ENCODE assay signal across 8 mouse cellular contexts in the genomic region with DNA sequence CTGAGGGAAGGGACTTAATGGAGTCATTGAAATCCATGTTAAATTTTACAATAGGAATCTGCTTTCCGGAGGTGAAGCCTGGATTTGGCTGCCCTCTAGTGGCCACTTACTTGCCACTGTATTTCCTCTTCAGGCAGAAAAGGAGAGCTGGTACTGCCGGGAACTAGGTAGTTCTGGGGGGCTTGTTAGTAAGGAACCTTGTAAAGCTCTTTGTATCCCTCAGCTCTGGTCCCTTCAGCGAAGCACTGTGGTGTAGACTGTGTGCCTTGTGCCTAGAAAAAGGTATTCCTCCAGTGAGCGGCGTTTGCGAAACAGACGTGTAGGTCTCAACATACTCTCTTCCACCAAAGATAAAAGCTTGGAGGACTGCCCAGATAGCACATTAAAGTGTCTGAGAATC. TPM values are rescaled to one million over a fixed set of nuclear protein-coding genes. Genes with fewer than 3 reads are reported as not detected.
DNase-seq lines count a peak whose midpoint lies in the region; ATAC-seq and TF ChIP-seq lines count a peak whose summit lies in the region.

No protein-coding gene starts in this region.

- H3K9me3 ChIP-seq in intestine, embryonic 15.5 days, result no peaks in the 10 kb centered on the region

- peak; percentile 40 for DNase-seq in thymus, adult 2 months
- DNase-seq in thymus, adult 18-20 months, result no peak
- peak; percentile 44 for DNase-seq in cerebellum, adult 9-10 months
- peak; percentile 50 to 54 for DNase-seq in left cerebral cortex, postnatal 36 days (ENCODE audit: low spot score in 2 of 2)
- peak; percentile 65 for DNase-seq in naive thymus-derived CD4-positive, alpha-beta T cell, adult 2 months (ENCODE audit: low read depth)
- peak; percentile 60 for DNase-seq in thymus, postnatal 0 days (ENCODE audit: low spot score)

- no peak for TF ChIP-seq CTCF in thymus, adult 2 months (IDR thresholded peaks at IDR 0.05; ENCODE audit: borderline replicate concordance, control insufficient read depth, extremely low read depth, insufficient read depth, low read length, poor library complexity)

- intact Hi-C loops in left cerebral cortex, postnatal 36 days (cut with DNase I), result loop anchor here (5.0 kb wide), 1 partner anchor 90 kb away; no protein-coding TSS in a partner anchor

- H3K27me3 ChIP-seq in thymus, adult 2 months (ENCODE audit: control insufficient read depth, insufficient read depth, low read length), result no peaks in the 10 kb centered on the region; the same call in 1 of the 2 replicates
- H3K27me3 ChIP-seq in intestine, embryonic 15.5 days (replicated peaks), result 0 out of 2 replicates have a peak, but pooled peaks cover under 1% of the 10 kb centered on the region

- no peaks in the 10 kb centered on the region for H3K36me3 ChIP-seq in thymus, adult 2 months (ENCODE audit: control insufficient read depth, insufficient read depth, low read length)
- H3K36me3 ChIP-seq in intestine, embryonic 15.5 days, result no peaks in the 10 kb centered on the region

- ATAC-seq in frontal cortex, adult (ENCODE audit: low TSS enrichment), result peak; percentile 76
- peak; percentile 56 for ATAC-seq in intestine, embryonic 15.5 days

- no peak overlapping the region for H3K27ac ChIP-seq in thymus, adult 2 months (ENCODE audit: control insufficient read depth, insufficient read depth, low read length)
- no peak overlapping the region for H3K27ac ChIP-seq in intestine, embryonic 15.5 days

- H3K9ac ChIP-seq in intestine, embryonic 15.5 days, result no peak overlapping the region

- no peak for TF ChIP-seq POLR2A in thymus, adult 2 months (IDR thresholded peaks at IDR 0.05; ENCODE audit: control insufficient read depth, extremely low read depth, insufficient read depth, low read length, poor library complexity)

- 50% methylated on average over 7 of the region's 7 CpGs for WGBS in thymus, adult 2 months
- 42% methylated on average over 7 of the region's 7 CpGs for WGBS in intestine, embryonic 15.5 days

- H3K4me2 ChIP-seq in intestine, embryonic 15.5 days (replicated peaks), result no peak overlapping the region

- no peaks in the 10 kb centered on the region for H3K4me1 ChIP-seq in thymus, adult 2 months (replicated peaks; ENCODE audit: control insufficient read depth, insufficient read depth, low read length)
- H3K4me1 ChIP-seq in intestine, embryonic 15.5 days (replicated peaks), result no peaks in the 10 kb centered on the region

- no peak overlapping the region for H3K4me3 ChIP-seq in thymus, adult 2 months (ENCODE audit: control insufficient read depth, insufficient read depth, low read length)
- no peak overlapping the region for H3K4me3 ChIP-seq in intestine, embryonic 15.5 days (replicated peaks)

RNA-seq across cellular contexts. Expression of gene Hrasls5, which starts 5.4 kb away (rescaled TPM):
- 0.32 and 1.7 TPM in 2 replicates for polyA plus RNA-seq in thymus, adult 2 months (2012; rRNA removed)
- not detected in 2 replicates for polyA plus RNA-seq in intestine, embryonic 15.5 days (2015; fragmentation: Nextera tagmentation; extraction: Ambion mirVana)
- total RNA-seq in left cerebral cortex, postnatal 36 days (2021), result not detected
- 0.13 and 0.17 TPM in 2 replicates for polyA plus RNA-seq in thymus, postnatal 0 days (2015; fragmentation: Nextera tagmentation; extraction: Ambion mirVana)

RNA-seq across cellular contexts. Expression of gene Lgals12, which starts 10.7 kb away (rescaled TPM):
- 3.4 and 4.2 TPM in 2 replicates for polyA plus RNA-seq in thymus, adult 2 months (2012; rRNA removed)
- polyA plus RNA-seq in intestine, embryonic 15.5 days (2015; fragmentation: Nextera tagmentation; extraction: Ambion mirVana), result 1.3 and 2.4 TPM in 2 replicates
- 1 to 10 TPM in 1 of 2 experiments, under 1 TPM in 1; 0.57 to 1.0 TPM for total RNA-seq in left cerebral cortex, postnatal 36 days (2021)
- polyA plus RNA-seq in thymus, postnatal 0 days (2015; fragmentation: Nextera tagmentation; extraction: Ambion mirVana), result 0.12 and 0.26 TPM in 2 replicates

Comparison
In these comparisons a context has a peak if more than half of its experiments do, and no peak if none do; other contexts are left out.
1. DNase-seq: peak in thymus, adult 2 months (single experiment), cerebellum, adult 9-10 months (single experiment), left cerebral cortex, postnatal 36 days (2 of 2), naive thymus-derived CD4-positive, alpha-beta T cell, adult 2 months (single experiment) and thymus, postnatal 0 days (single experiment); none in thymus, adult 18-20 months (0 of 2).